Mouse (Mus musculus) ES-Bruce4 (cell line): ENCODE measurements around the gene Cntnap2. TPM values are rescaled to one million over a fixed set of nuclear protein-coding genes. Genes with fewer than 3 reads are reported as not detected.

Source experiments
- H3K27ac ChIP-seq: 2 replicates; pipeline ENCODE4 v1.5.1; 2012; ENCODE audit warnings: low read length, inconsistent platforms; ENCODE audit not compliant: insufficient read depth
- H3K27me3 ChIP-seq: 2 replicates; pipeline ENCODE4 v1.6.1; 2012; ENCODE audit warnings: mild to moderate bottlenecking, low read length, inconsistent platforms; ENCODE audit not compliant: control insufficient read depth, poor library complexity, insufficient read depth, severe bottlenecking
- H3K36me3 ChIP-seq: 2 replicates; pipeline ENCODE4 v1.6.1; 2012; ENCODE audit warnings: inconsistent platforms, mild to moderate bottlenecking, low read length, moderate library complexity; ENCODE audit not compliant: control insufficient read depth, poor library complexity, insufficient read depth, severe bottlenecking
- H3K4me1 ChIP-seq: one replicate; pipeline ENCODE4 v1.8.1; 2011; ENCODE audit warnings: low read length; ENCODE audit not compliant: control insufficient read depth, insufficient read depth
- H3K4me3 ChIP-seq: 2 replicates; pipeline ENCODE4 v1.5.1; 2011; ENCODE audit warnings: low read depth, mild to moderate bottlenecking, low read length
- H3K9ac ChIP-seq: 2 replicates; pipeline ENCODE4 v1.6.1; 2012; ENCODE audit warnings: low read depth, mild to moderate bottlenecking, inconsistent platforms; ENCODE audit not compliant: poor library complexity, severe bottlenecking
- H3K9me3 ChIP-seq: replicated peaks from 2 replicates; pipeline ENCODE4 v1.6.1; 2012; ENCODE audit warnings: mild to moderate bottlenecking, low read length, inconsistent platforms; ENCODE audit not compliant: control insufficient read depth, poor library complexity, insufficient read depth, severe bottlenecking
- CTCF ChIP-seq: IDR thresholded peaks from one replicate; pipeline ENCODE4 v1.8.1; 2011; ENCODE audit warnings: low read depth, low read length
- EP300 ChIP-seq: IDR thresholded peaks from 2 replicates; pipeline ENCODE4 v1.6.1; 2011; ENCODE audit warnings: low read depth, low read length; ENCODE audit not compliant: insufficient read depth
- POLR2A ChIP-seq: IDR thresholded peaks from one replicate; pipeline ENCODE4 v1.8.1; 2011; ENCODE audit warnings: low read length; ENCODE audit not compliant: insufficient read depth
- polyA plus RNA-seq: library from polyadenylated mRNA; stranded (reverse); fragments of >200 nt; gene quantifications from 2 replicates; pipeline ENCODE4 v1.2.4, GENCODE M21; 2011; ENCODE audit warnings: low read depth; ENCODE audit not compliant: missing spikeins, insufficient read depth, insufficient read length

The Cntnap2 gene
- polyA plus RNA-seq, 1 experiment, result 4.8 TPM

- TF ChIP-seq POLR2A, result no peak
- no peak for TF ChIP-seq EP300
- no peak for TF ChIP-seq CTCF
- no peak overlapping the region for H3K27ac ChIP-seq
- no peaks in the 10 kb centered on the region for H3K27me3 ChIP-seq
- H3K4me3 ChIP-seq, result no peak overlapping the region
- H3K9ac ChIP-seq, result no peak overlapping the region
- no peaks in the 10 kb centered on the region for H3K36me3 ChIP-seq
- no peaks in the 10 kb centered on the region for H3K4me1 ChIP-seq
- no peaks in the 10 kb centered on the region for H3K9me3 ChIP-seq
These were observed 1107.7 kb downstream of the Cntnap2 start for GRCm38 (mm10) chr6:46166837-46167236.

- Histone ChIP-seq H3K9me3 (no peaks in the 10 kb centered on the region), H3K4me1 (no peaks in the 10 kb centered on the region), H3K9ac (no peak overlapping the region), H3K27ac (no peak overlapping the region), H3K27me3 (no peaks in the 10 kb centered on the region), H3K36me3 (no peaks in the 10 kb centered on the region), H3K4me3 (no peak overlapping the region)
- TF ChIP-seq POLR2A (no peak), CTCF (no peak), EP300 (no peak)
These were observed 1138.1 kb downstream of the Cntnap2 start for GRCm38 (mm10) chr6:46197298-46197697.

- Histone ChIP-seq H3K36me3 (no peaks in the 10 kb centered on the region), H3K9ac (no peak overlapping the region), H3K9me3 (no peaks in the 10 kb centered on the region), H3K4me3 (no peak overlapping the region), H3K27me3 (no peaks in the 10 kb centered on the region), H3K27ac (no peak overlapping the region), H3K4me1 (no peaks in the 10 kb centered on the region)
- TF ChIP-seq EP300, result no peak
- no peak for TF ChIP-seq CTCF
- TF ChIP-seq POLR2A, result no peak
These were observed 1142.7 kb downstream of the Cntnap2 start for GRCm38 (mm10) chr6:46201828-46202227.

- H3K27me3 ChIP-seq, result no peaks in the 10 kb centered on the region
- no peaks in the 10 kb centered on the region for H3K4me1 ChIP-seq
- H3K27ac ChIP-seq, result peak overlapping the region; percentile 69
- H3K9me3 ChIP-seq, result no peaks in the 10 kb centered on the region
- no peak overlapping the region for H3K9ac ChIP-seq
- H3K4me3 ChIP-seq, result no peak overlapping the region
- TF ChIP-seq POLR2A (no peak), CTCF (no peak), EP300 (no peak)
- H3K36me3 ChIP-seq, result no peaks in the 10 kb centered on the region
These were observed 1146.4 kb downstream of the Cntnap2 start for GRCm38 (mm10) chr6:46205531-46205930.

- Histone ChIP-seq H3K9me3 (no peaks in the 10 kb centered on the region), H3K9ac (no peak overlapping the region), H3K4me1 (no peaks in the 10 kb centered on the region), H3K36me3 (no peaks in the 10 kb centered on the region), H3K27me3 (no peaks in the 10 kb centered on the region), H3K4me3 (no peak overlapping the region), H3K27ac (no peak overlapping the region)
- TF ChIP-seq POLR2A, result no peak
- TF ChIP-seq EP300, result no peak
- TF ChIP-seq CTCF, result no peak
These were observed 1173.7 kb downstream of the Cntnap2 start for GRCm38 (mm10) chr6:46232889-46233288.

- Histone ChIP-seq H3K9ac (no peak overlapping the region), H3K9me3 (no peaks in the 10 kb centered on the region), H3K36me3 (no peaks in the 10 kb centered on the region), H3K27ac (no peak overlapping the region), H3K4me1 (no peaks in the 10 kb centered on the region), H3K4me3 (no peak overlapping the region), H3K27me3 (no peaks in the 10 kb centered on the region)
- TF ChIP-seq POLR2A (no peak), CTCF (no peak), EP300 (no peak)
These were observed 1181.2 kb downstream of the Cntnap2 start for GRCm38 (mm10) chr6:46240349-46240748.
